Mouse (Mus musculus): Measurements from ENCODE around the gene Gm11938.

Gene Gm11938

DNA sequence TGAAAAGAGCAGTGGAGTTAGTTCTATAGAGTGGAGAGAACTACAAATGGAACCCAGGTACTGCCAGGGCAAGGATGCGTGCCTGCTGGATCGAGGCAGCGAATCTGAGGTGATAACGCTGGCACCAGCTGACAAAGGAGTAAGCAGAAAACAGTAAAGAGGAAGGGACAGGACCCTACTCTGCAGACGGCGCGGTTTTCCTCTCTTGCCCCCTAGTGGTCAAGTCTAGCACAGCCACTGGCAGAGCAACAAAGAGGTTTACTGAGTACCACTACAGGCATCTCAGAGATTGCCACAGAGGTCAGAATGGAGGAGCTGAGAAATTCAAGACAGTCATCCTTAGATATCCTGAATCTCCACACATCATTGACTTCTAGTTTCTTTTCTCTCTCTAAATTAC is 29.0 kb downstream of the Gm11938 start:
- DNase-seq (ENCODE audit: low spot score in 2 of 2), result peak; percentile 57 to 84

GRCm38 (mm10) chr11:99573164-99573563 is 29.9 kb downstream of the Gm11938 start:
- no peak for DNase-seq (ENCODE audit: low spot score in 2 of 2)

GRCm38 (mm10) chr11:99566530-99566929 is 36.6 kb downstream of the Gm11938 start, which contains the start of gene Krtap3-1:
Gene Krtap3-1 (minus strand): TSS chr11:99566630.
- no peak for DNase-seq (ENCODE audit: low spot score in 2 of 2)

DNA sequence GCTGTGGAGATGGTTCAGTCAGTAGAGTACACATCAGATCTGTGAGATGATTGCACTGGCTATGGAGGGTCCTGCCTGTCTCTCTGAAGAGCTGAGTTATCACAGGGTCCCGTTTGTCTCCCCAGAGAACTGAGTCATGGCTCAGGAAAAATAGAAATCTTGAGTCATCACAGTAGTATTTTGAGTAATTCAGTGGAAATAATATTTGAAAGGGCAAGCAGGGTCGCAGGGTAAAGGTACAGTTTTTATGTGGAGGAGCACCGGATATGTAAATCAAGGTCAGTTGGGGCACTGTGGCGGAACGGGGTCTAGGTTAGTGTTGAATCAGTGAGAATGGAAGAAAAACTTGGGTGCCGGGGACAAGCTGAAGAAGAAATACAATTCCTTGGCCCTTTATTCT is 40.5 kb downstream of the Gm11938 start:
- DNase-seq (ENCODE audit: low spot score in 2 of 2), result no peak

DNA sequence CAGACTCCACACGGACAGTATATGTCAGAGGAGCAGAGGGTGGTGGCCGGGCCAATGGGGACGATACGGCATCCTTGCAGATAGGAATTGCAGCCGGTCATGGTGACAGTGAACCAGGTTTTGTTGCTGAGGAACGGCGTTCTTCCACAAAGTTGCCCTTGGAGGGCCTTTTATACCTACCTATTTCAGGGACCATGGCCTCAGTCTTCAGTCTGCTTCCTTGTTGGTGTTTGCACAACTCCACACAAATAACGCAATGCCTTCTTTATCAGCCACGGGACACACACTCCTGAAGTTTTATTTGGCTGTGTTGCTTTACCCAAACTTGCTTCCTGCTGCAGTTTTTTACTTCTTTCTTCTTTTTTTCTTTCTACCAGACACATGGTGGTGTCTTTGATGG is 43.7 kb downstream of the Gm11938 start, which contains the start of gene Gm11939:
Gene Gm11939, minus strand, starts transcription at position 101 of the 400 bp plus-strand sequence.
- DNase-seq (ENCODE audit: low spot score in 2 of 2), result no peak

GRCm38 (mm10) chr11:99557976-99558745 is 44.9 kb downstream of the Gm11938 start:
- no peak for DNase-seq (ENCODE audit: low spot score in 2 of 2)

DNA sequence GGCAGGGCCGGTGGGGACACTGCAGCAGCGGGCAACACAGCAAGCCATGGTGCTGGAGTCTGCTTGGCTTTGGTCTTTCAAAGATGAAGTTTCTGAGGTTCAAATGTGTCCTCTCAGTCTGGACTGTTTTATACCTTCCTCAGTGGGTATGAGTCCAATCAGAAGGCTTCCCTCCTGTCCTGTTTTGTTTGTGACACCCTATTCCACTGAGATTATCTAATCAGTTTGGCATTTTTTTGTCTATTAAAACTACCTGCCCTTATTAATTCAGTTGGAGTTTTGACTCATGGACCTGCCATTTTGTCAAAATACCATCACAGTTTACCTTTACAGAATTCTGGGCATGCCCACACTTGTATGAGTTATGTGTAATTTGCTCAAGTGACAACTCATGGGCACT is 46.4 kb downstream of the Gm11938 start, which contains the start of gene Krtap3-2:
Gene Krtap3-2, minus strand, starts transcription at position 101 of the 400 bp plus-strand sequence.
- DNase-seq (ENCODE audit: low spot score in 2 of 2), result no peak

DNA sequence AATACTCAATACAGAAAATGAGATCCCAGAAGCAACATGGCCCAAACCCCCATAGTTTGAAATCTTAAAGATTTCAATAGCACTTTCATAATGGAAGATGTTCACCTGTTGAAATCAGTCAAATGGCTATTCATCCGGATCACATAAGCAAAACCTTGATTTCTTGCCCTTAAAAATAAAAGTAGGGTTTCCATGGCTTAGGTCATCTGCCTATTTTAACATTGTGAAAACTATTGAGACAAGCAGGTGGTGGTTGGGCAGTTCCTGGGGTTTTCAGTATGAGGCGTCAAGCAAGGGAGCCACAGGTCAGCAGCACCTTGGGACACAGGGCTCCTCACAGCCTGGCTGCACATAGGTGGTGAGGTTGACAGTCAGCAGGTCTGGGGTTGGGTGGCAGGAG is 46.9 kb downstream of the Gm11938 start:
- DNase-seq (ENCODE audit: low spot score in 2 of 2), result no peak
